Mouse (Mus musculus) erythroblast, embryonic 14.5 days (primary cell): Measurements from ENCODE around the gene Umps.

Experiments
- GATA1 ChIP-seq: IDR thresholded peaks from 2 replicates; pipeline ENCODE4 v1.6.1; 2012; ENCODE audit warnings: low read length, inconsistent platforms, mixed read lengths
- TAL1 ChIP-seq: IDR thresholded peaks from 3 replicates; pipeline ENCODE4 v1.6.1; 2012; ENCODE audit warnings: low read length, inconsistent platforms, mixed read lengths

DNA sequence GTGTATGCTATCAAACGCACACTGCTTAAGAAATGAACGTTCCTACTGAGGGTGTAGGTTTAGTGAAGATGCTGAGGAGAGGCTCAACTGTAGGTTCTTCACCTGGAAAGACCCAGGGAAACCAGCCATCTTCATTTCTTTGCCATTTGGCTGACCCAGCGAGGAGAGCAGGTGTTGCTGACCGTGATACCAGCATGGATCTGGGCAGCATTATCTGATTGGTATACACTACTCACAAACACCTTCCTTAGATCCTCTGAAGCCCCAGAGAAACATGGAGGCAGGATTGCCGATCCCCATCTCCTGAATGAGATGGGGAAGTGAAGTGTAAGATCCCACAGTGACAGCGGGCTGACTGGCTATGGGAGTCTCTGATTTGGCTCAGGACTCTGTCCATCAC lies 31.2 kb upstream of the Umps start:
- no peak for TF ChIP-seq TAL1
- TF ChIP-seq GATA1 = no peak
